In genomic region chr2:127864381-127864780, GRCm38 (mm10) we compare ENCODE assay signal across 32 mouse cellular contexts. TPM values are rescaled to one million over a fixed set of nuclear protein-coding genes. Genes with fewer than 3 reads are reported as not detected.
DNase-seq lines count a peak whose midpoint lies in the region; ATAC-seq and TF ChIP-seq lines count a peak whose summit lies in the region.
"Had no signal": no experiment of that assay in that cellular context is flagged by ENCODE, and none has a peak within 500 bp of the region (broad histone marks: within the 10 kb centered on the region; RNA-seq: fewer than 3 reads in every experiment).

No protein-coding gene starts in this region.

- ATAC-seq in embryonic facial prominence, embryonic 11.5 days (replicated peaks; ENCODE audit: insufficient number of reproducible peaks, low FRiP score, low TSS enrichment, low read depth): no peak
- ATAC-seq in forebrain, embryonic 15.5 days (replicated peaks): no peak
- ATAC-seq: activated CD4-positive, CD25-positive, alpha-beta regulatory T cell, adult 4 months; forebrain, embryonic 13.5 days; intestine, postnatal 0 days; liver, embryonic 12.5 days; liver, postnatal 0 days had no signal

- DNase-seq in heart, adult 11 months: peak; percentile 42
- DNase-seq in heart, postnatal 25 days (ENCODE audit: low spot score): no peak
- peak; percentile 67 for DNase-seq in embryonic facial prominence, embryonic 11.5 days (ENCODE audit: low spot score)
- no peak for DNase-seq in spleen, adult 18-20 months
- DNase-seq in ovary, adult 18-20 months (ENCODE audit: low spot score): no peak
- DNase-seq: adrenal gland, adult 8-10 months; cerebellum, adult 8-10 months; cerebellum, postnatal 25 days; gastrocnemius, adult 2 months; gastrocnemius, postnatal 36 days; heart, adult 2 months; kidney, adult 9 months; kidney, postnatal 14 days; liver, postnatal 0 days; lung, postnatal 4 days; midbrain, embryonic 14.5 days; right cerebral cortex, postnatal 25 days; thymus, adult 2 months; thymus, postnatal 36 days had no signal

- no peak for TF ChIP-seq CTCF in embryonic fibroblast, embryonic 13.5 days (IDR thresholded peaks at IDR 0.05; ENCODE audit: borderline replicate concordance, insufficient read depth, low read length)

- H3K4me1 ChIP-seq in embryonic facial prominence, embryonic 11.5 days (ENCODE audit: control insufficient read depth, insufficient read depth, low read length): no peaks in the 10 kb centered on the region
- no peaks in the 10 kb centered on the region for H3K4me1 ChIP-seq in embryonic fibroblast, embryonic 13.5 days (ENCODE audit: control insufficient read depth, insufficient read depth, low read length)
- no peaks in the 10 kb centered on the region for H3K4me1 ChIP-seq in forebrain, embryonic 15.5 days
- H3K4me1 ChIP-seq: forebrain, embryonic 13.5 days; heart, embryonic 12.5 days; limb, embryonic 12.5 days; liver, embryonic 12.5 days; neural tube, embryonic 15.5 days had no signal

- H3K4me2 ChIP-seq in embryonic facial prominence, embryonic 11.5 days (ENCODE audit: low read depth, low read length): no peak overlapping the region
- no peak overlapping the region for H3K4me2 ChIP-seq in forebrain, embryonic 15.5 days (replicated peaks)
- H3K4me2 ChIP-seq: forebrain, embryonic 13.5 days; heart, embryonic 12.5 days; hindbrain, embryonic 14.5 days; limb, embryonic 12.5 days; liver, embryonic 12.5 days; neural tube, embryonic 15.5 days had no signal

- no peak overlapping the region for H3K27ac ChIP-seq in embryonic facial prominence, embryonic 11.5 days (replicated peaks; ENCODE audit: low read depth, low read length)
- peak overlapping the region; percentile 41; the same call in 1 of the 2 replicates for H3K27ac ChIP-seq in embryonic fibroblast, embryonic 13.5 days (ENCODE audit: insufficient read depth, low read length)
- no peak overlapping the region for H3K27ac ChIP-seq in forebrain, embryonic 15.5 days (replicated peaks)
- H3K27ac ChIP-seq: forebrain, embryonic 13.5 days; gastrocnemius, adult 2 months; heart, adult 2 months; hindbrain, embryonic 14.5 days; limb, embryonic 12.5 days; liver, embryonic 12.5 days; neural tube, embryonic 15.5 days had no signal

- no peak for TF ChIP-seq POLR2A in embryonic fibroblast, embryonic 13.5 days (IDR thresholded peaks at IDR 0.05; ENCODE audit: low read depth, low read length)

- no peak overlapping the region for H3K4me3 ChIP-seq in embryonic facial prominence, embryonic 11.5 days (ENCODE audit: low read depth, low read length)
- H3K4me3 ChIP-seq in embryonic fibroblast, embryonic 13.5 days (ENCODE audit: insufficient read depth, low read length): no peak overlapping the region
- H3K4me3 ChIP-seq in forebrain, embryonic 15.5 days: no peak overlapping the region
- H3K4me3 ChIP-seq: forebrain, embryonic 13.5 days; gastrocnemius, adult 2 months; heart, adult 2 months; heart, embryonic 12.5 days; limb, embryonic 12.5 days; liver, embryonic 12.5 days; neural tube, embryonic 15.5 days had no signal

- H3K36me3 ChIP-seq in embryonic facial prominence, embryonic 11.5 days (replicated peaks; ENCODE audit: control insufficient read depth, insufficient read depth, low read depth, low read length): no peaks in the 10 kb centered on the region
- no peaks in the 10 kb centered on the region for H3K36me3 ChIP-seq in forebrain, embryonic 15.5 days
- H3K36me3 ChIP-seq: heart, embryonic 12.5 days; limb, embryonic 12.5 days; liver, embryonic 12.5 days; neural tube, embryonic 15.5 days had no signal

- 36% methylated on average over 4 of the region's 4 CpGs for WGBS in embryonic facial prominence, embryonic 11.5 days
- WGBS in forebrain, embryonic 15.5 days: 86% methylated on average over 4 of the region's 4 CpGs

- H3K27me3 ChIP-seq in embryonic facial prominence, embryonic 11.5 days (ENCODE audit: control insufficient read depth, insufficient read depth, low read length): no peaks in the 10 kb centered on the region
- no peaks in the 10 kb centered on the region for H3K27me3 ChIP-seq in forebrain, embryonic 15.5 days
- H3K27me3 ChIP-seq: forebrain, embryonic 13.5 days; liver, embryonic 12.5 days; neural tube, embryonic 15.5 days had no signal

- intact Hi-C loops in heart, postnatal 25 days (cut with DNase I): no loop called here

- H3K9ac ChIP-seq in embryonic facial prominence, embryonic 11.5 days (replicated peaks; ENCODE audit: low read length): no peak overlapping the region
- H3K9ac ChIP-seq in forebrain, embryonic 15.5 days (replicated peaks): no peak overlapping the region
- H3K9ac ChIP-seq: forebrain, embryonic 13.5 days; heart, embryonic 12.5 days; hindbrain, embryonic 14.5 days; limb, embryonic 12.5 days; liver, embryonic 12.5 days; liver, postnatal 0 days; neural tube, embryonic 15.5 days had no signal

- H3K9me3 ChIP-seq in embryonic facial prominence, embryonic 11.5 days (replicated peaks; ENCODE audit: control insufficient read depth, low read length): no peaks in the 10 kb centered on the region
- H3K9me3 ChIP-seq in forebrain, embryonic 15.5 days: no peaks in the 10 kb centered on the region
- H3K9me3 ChIP-seq: forebrain, embryonic 13.5 days; heart, embryonic 12.5 days; limb, embryonic 12.5 days; liver, embryonic 12.5 days; neural tube, embryonic 15.5 days had no signal

RNA-seq across cellular contexts. Expression of gene Acoxl, which starts 25.7 kb away (rescaled TPM):
- not detected for total RNA-seq in heart, postnatal 25 days (2021)
- 0.31 and 0.39 TPM in 2 replicates for polyA plus RNA-seq in embryonic facial prominence, embryonic 11.5 days (2014; fragmentation: Nextera tagmentation; extraction: Ambion mirVana)
- not detected in 2 replicates for polyA plus RNA-seq in embryonic fibroblast, embryonic 13.5 days (2011; ENCODE audit: insufficient read length, low read depth, missing spikeins)
- polyA plus RNA-seq in forebrain, embryonic 15.5 days (2015; fragmentation: Nextera tagmentation; extraction: Ambion mirVana): 0.14 TPM in 1 of 2 replicates, not detected in the other
- total RNA-seq: heart, adult 2 months; hematopoietic stem cell, adult 5-6 weeks; left cerebral cortex, adult 18-20 months; left cerebral cortex, postnatal 14 days had no signal
- polyA plus RNA-seq: forebrain, embryonic 13.5 days; hindbrain, embryonic 14.5 days had no signal

RNA-seq across cellular contexts. Expression of gene Bub1, which starts 32.7 kb away (rescaled TPM):
- under 1 TPM; 0.45 to 0.78 TPM for total RNA-seq in heart, postnatal 25 days (2021)
- polyA plus RNA-seq in embryonic facial prominence, embryonic 11.5 days (2014; fragmentation: Nextera tagmentation; extraction: Ambion mirVana): 31.1 and 37.9 TPM in 2 replicates
- polyA plus RNA-seq in embryonic fibroblast, embryonic 13.5 days (2011; ENCODE audit: insufficient read length, low read depth, missing spikeins): 33.6 and 62.4 TPM in 2 replicates
- 23.6 and 27.3 TPM in 2 replicates for polyA plus RNA-seq in forebrain, embryonic 15.5 days (2015; fragmentation: Nextera tagmentation; extraction: Ambion mirVana)
- total RNA-seq: gastrocnemius, adult 2 months; left cerebral cortex, adult 18-20 months had no signal

Comparison
In these comparisons a context has a peak if more than half of its experiments do, and no peak if none do; other contexts are left out.
1. DNase-seq: peak in heart, adult 11 months (single experiment) and embryonic facial prominence, embryonic 11.5 days (single experiment); none in heart, postnatal 25 days (single experiment), spleen, adult 18-20 months (0 of 2) and ovary, adult 18-20 months (single experiment).